Comparison of ENCODE assay signal across 18 mouse cellular contexts in the genomic region with DNA sequence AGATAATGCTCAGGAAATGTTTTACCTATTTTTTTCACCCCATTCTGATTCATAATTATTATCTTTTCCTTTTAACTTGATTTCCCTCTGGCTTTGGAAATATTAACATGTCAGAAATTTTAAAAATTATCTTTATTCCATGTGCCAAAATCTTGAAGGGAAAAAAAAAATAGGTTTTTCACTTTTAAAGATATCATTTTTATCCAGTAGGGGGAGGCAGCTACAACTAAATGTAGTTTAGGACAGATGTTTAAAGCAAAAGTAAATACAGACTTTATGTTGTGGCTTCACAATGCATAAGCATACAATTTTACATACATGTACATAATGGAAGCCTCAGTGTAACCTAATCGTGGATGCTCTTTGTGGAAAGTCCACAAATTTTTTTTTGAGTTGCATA.
A peak's percentile ranks its signal among the peaks of the same experiment; 100 is the strongest.
DNase-seq lines count a peak whose midpoint lies in the region; ATAC-seq and TF ChIP-seq lines count a peak whose summit lies in the region.
"Had no signal": no experiment of that assay in that cellular context is flagged by ENCODE, and none has a peak within 500 bp of the region (broad histone marks: within the 10 kb centered on the region; RNA-seq: fewer than 3 reads in every experiment).

No protein-coding gene starts in this region.

- ATAC-seq in limb, embryonic 14.5 days (ENCODE audit: low FRiP score, low read depth): no peak
- ATAC-seq: CD4-positive, CD25-positive, alpha-beta regulatory T cell, adult 4 months had no signal

- no peaks in the 10 kb centered on the region for H3K9me3 ChIP-seq in limb, embryonic 14.5 days (ENCODE audit: control insufficient read depth, low read length)
- H3K9me3 ChIP-seq in limb, embryonic 10.5 days (replicated peaks): no peaks in the 10 kb centered on the region
- H3K9me3 ChIP-seq in CH12.LX (replicated peaks; ENCODE audit: low read length): no peaks in the 10 kb centered on the region
- H3K9me3 ChIP-seq: hindbrain, embryonic 15.5 days had no signal

- H3K4me2 ChIP-seq in limb, embryonic 14.5 days (replicated peaks; ENCODE audit: low read depth, low read length, severe bottlenecking): no peak overlapping the region
- no peak overlapping the region for H3K4me2 ChIP-seq in CH12.LX (ENCODE audit: insufficient read depth, low read depth, poor library complexity, severe bottlenecking)
- H3K4me2 ChIP-seq: hindbrain, embryonic 15.5 days; liver, embryonic 11.5 days had no signal

- no peak for TF ChIP-seq EP300 in heart, adult 2 months (IDR thresholded peaks at IDR 0.05; ENCODE audit: insufficient read depth, low read depth, low read length)
- TF ChIP-seq EP300 in CH12.LX (IDR thresholded peaks at IDR 0.05; ENCODE audit: low read length): no peak

- no peaks in the 10 kb centered on the region for H3K36me3 ChIP-seq in heart, adult 2 months (ENCODE audit: control insufficient read depth, insufficient read depth, low read length)
- H3K36me3 ChIP-seq in limb, embryonic 14.5 days (ENCODE audit: control insufficient read depth, insufficient read depth, low read length): no peaks in the 10 kb centered on the region
- H3K36me3 ChIP-seq in limb, embryonic 10.5 days: no peaks in the 10 kb centered on the region
- no peaks in the 10 kb centered on the region for H3K36me3 ChIP-seq in CH12.LX (replicated peaks in 1 of 2; ENCODE audit: control insufficient read depth in 1 of 2, insufficient read depth in 1 of 2, low read length in 1 of 2)
- H3K36me3 ChIP-seq: hindbrain, embryonic 15.5 days had no signal

- intact Hi-C loops in heart, adult 2 months (cut with DNase I): no loop called here
- intact Hi-C loops in heart, postnatal 14 days (cut with DNase I): no loop called here

- peak; percentile 46 for TF ChIP-seq CTCF in heart, adult 2 months (IDR thresholded peaks at IDR 0.05)
- peak in 1 of 2 experiments; percentile 72; a peak in 2 of 4 replicates for TF ChIP-seq CTCF in CH12.LX (conservative IDR thresholded peaks at IDR 0.05 in 1 of 2, IDR thresholded peaks at IDR 0.05 in 1 of 2; ENCODE audit: low read depth in 2 of 2, low read length in 2 of 2)

- TF ChIP-seq POLR2A in heart, adult 2 months (IDR thresholded peaks at IDR 0.05; ENCODE audit: insufficient read depth, low read depth, low read length): no peak
- TF ChIP-seq POLR2A in limb, embryonic 14.5 days (IDR thresholded peaks at IDR 0.05; ENCODE audit: borderline replicate concordance, extremely low read depth, insufficient read depth, insufficient read length): no peak
- TF ChIP-seq POLR2A in CH12.LX (IDR thresholded peaks at IDR 0.05; ENCODE audit: low read depth, low read length): no peak

- no peak overlapping the region for H3K9ac ChIP-seq in heart, adult 2 months (ENCODE audit: low read depth, low read length)
- no peak overlapping the region for H3K9ac ChIP-seq in limb, embryonic 14.5 days (ENCODE audit: low read depth, low read length, severe bottlenecking)
- H3K9ac ChIP-seq in CH12.LX (ENCODE audit: insufficient read depth, low read depth): no peak overlapping the region
- H3K9ac ChIP-seq: hindbrain, embryonic 15.5 days had no signal

- dilution Hi-C loops in CH12.LX (cut with MboI; ENCODE audit: extremely low pct_ligation_motif_present, extremely low pct_unique_long_range_greater_than_20kb, low sequenced_read_pairs): no loop called here

- DNase-seq in heart, adult 2 months: no peak
- no peak for DNase-seq in heart, postnatal 14 days
- peak; percentile 18 for DNase-seq in limb, embryonic 14.5 days (ENCODE audit: low spot score)
- DNase-seq in limb, embryonic 10.5 days (ENCODE audit: low spot score): no peak
- DNase-seq in CH12.LX (ENCODE audit: extremely low read depth): peak; percentile 23
- DNase-seq in MN1 (ENCODE audit: low spot score): peak; percentile 65
- DNase-seq in Muller cell, postnatal 12 days (ENCODE audit: inconsistent ontology term): no peak
- DNase-seq in yolk sac, embryonic 10.5 days (ENCODE audit: low spot score): no peak
- DNase-seq: cerebellum, adult 8-10 months; gastrocnemius, postnatal 10 days; heart, adult 18-20 months; kidney, adult 18-20 months; kidney, postnatal 36 days; thymus, postnatal 4 days had no signal

- no peaks in the 10 kb centered on the region for H3K27me3 ChIP-seq in heart, adult 2 months (ENCODE audit: control insufficient read depth, insufficient read depth, low read length)
- no peaks in the 10 kb centered on the region for H3K27me3 ChIP-seq in limb, embryonic 14.5 days (ENCODE audit: control insufficient read depth, insufficient read depth, low read length)
- no peaks in the 10 kb centered on the region for H3K27me3 ChIP-seq in limb, embryonic 10.5 days (ENCODE audit: low read depth, poor library complexity, severe bottlenecking)
- H3K27me3 ChIP-seq in CH12.LX (replicated peaks): no peaks in the 10 kb centered on the region
- H3K27me3 ChIP-seq: hindbrain, embryonic 15.5 days had no signal

- in situ Hi-C loops in CH12.LX (cut with MboI; ENCODE audit: low pct_ligation_motif_present, low pct_unique_long_range_greater_than_20kb, low sequenced_read_pairs): loop anchor here (10.0 kb wide), 1 partner anchor 146 kb away; no protein-coding TSS in a partner anchor

- no peaks in the 10 kb centered on the region for H3K4me1 ChIP-seq in heart, adult 2 months (ENCODE audit: control insufficient read depth, insufficient read depth, low read length)
- H3K4me1 ChIP-seq in limb, embryonic 14.5 days (ENCODE audit: control insufficient read depth, insufficient read depth, low read length): no peaks in the 10 kb centered on the region
- H3K4me1 ChIP-seq in limb, embryonic 10.5 days: no peaks in the 10 kb centered on the region
- no peaks in the 10 kb centered on the region for H3K4me1 ChIP-seq in CH12.LX (ENCODE audit: control insufficient read depth in 1 of 2, insufficient read depth in 2 of 2)
- H3K4me1 ChIP-seq: hindbrain, embryonic 15.5 days had no signal

- no peaks in the 10 kb centered on the region for H3K79me2 ChIP-seq in heart, adult 2 months (replicated peaks; ENCODE audit: control insufficient read depth, insufficient read depth, low read length)
- no peaks in the 10 kb centered on the region for H3K79me2 ChIP-seq in CH12.LX (replicated peaks; ENCODE audit: control insufficient read depth, extremely low read depth, insufficient read depth, poor library complexity, severe bottlenecking)

- 60% methylated on average over 1 of the region's 1 CpGs for WGBS in heart, adult 2 months
- 66% methylated on average over 1 of the region's 1 CpGs for WGBS in limb, embryonic 14.5 days
- WGBS in limb, embryonic 10.5 days: 86% methylated on average over 1 of the region's 1 CpGs

- peak; percentile 80 for TF ChIP-seq RAD21 in CH12.LX (IDR thresholded peaks at IDR 0.05; ENCODE audit: low read depth, low read length)

- no peak overlapping the region for H3K27ac ChIP-seq in heart, adult 2 months
- no peak overlapping the region for H3K27ac ChIP-seq in limb, embryonic 14.5 days (replicated peaks; ENCODE audit: low read depth, low read length)
- no peak overlapping the region for H3K27ac ChIP-seq in limb, embryonic 10.5 days
- no peak overlapping the region for H3K27ac ChIP-seq in CH12.LX (ENCODE audit: insufficient read depth, low read depth)
- H3K27ac ChIP-seq: hindbrain, embryonic 15.5 days had no signal

- no peak overlapping the region for H3K4me3 ChIP-seq in heart, adult 2 months
- no peak overlapping the region for H3K4me3 ChIP-seq in limb, embryonic 14.5 days (replicated peaks; ENCODE audit: low read length)
- no peak overlapping the region for H3K4me3 ChIP-seq in limb, embryonic 10.5 days
- H3K4me3 ChIP-seq in CH12.LX (replicated peaks in 1 of 3; ENCODE audit: low read depth in 2 of 3, low read length in 2 of 3, poor library complexity in 1 of 3): no peak overlapping the region
- H3K4me3 ChIP-seq: erythroblast, embryonic 14.5 days; hindbrain, embryonic 15.5 days had no signal

TF ChIP-seq in CH12.LX, 34 proteins besides CTCF, POLR2A, EP300 and RAD21:
- TF ChIP-seq SMC3 (IDR thresholded peaks at IDR 0.05; ENCODE audit: low read depth, low read length) (peak; percentile 42), BHLHE40 (IDR thresholded peaks at IDR 0.05; ENCODE audit: low read depth, low read length) (no peak), ZNF384 (IDR thresholded peaks at IDR 0.05; ENCODE audit: low read depth, low read length) (peak; percentile 92)

Comparison
In these comparisons a context has a peak if more than half of its experiments do, and no peak if none do; other contexts are left out.
1. DNase-seq: peak in limb, embryonic 14.5 days (single experiment), CH12.LX (single experiment) and MN1 (single experiment); none in heart, adult 2 months (0 of 2), heart, postnatal 14 days (0 of 2), limb, embryonic 10.5 days (single experiment), Muller cell, postnatal 12 days (single experiment) and yolk sac, embryonic 10.5 days (single experiment).